Mouse (Mus musculus): ENCODE measurements around the gene Jph3. TPM values are rescaled to one million over a fixed set of nuclear protein-coding genes. Genes with fewer than 3 reads are reported as not detected.

Gene Jph3
- polyA plus RNA-seq, 1 experiment from 2014 or later, result 2.4 TPM

DNA sequence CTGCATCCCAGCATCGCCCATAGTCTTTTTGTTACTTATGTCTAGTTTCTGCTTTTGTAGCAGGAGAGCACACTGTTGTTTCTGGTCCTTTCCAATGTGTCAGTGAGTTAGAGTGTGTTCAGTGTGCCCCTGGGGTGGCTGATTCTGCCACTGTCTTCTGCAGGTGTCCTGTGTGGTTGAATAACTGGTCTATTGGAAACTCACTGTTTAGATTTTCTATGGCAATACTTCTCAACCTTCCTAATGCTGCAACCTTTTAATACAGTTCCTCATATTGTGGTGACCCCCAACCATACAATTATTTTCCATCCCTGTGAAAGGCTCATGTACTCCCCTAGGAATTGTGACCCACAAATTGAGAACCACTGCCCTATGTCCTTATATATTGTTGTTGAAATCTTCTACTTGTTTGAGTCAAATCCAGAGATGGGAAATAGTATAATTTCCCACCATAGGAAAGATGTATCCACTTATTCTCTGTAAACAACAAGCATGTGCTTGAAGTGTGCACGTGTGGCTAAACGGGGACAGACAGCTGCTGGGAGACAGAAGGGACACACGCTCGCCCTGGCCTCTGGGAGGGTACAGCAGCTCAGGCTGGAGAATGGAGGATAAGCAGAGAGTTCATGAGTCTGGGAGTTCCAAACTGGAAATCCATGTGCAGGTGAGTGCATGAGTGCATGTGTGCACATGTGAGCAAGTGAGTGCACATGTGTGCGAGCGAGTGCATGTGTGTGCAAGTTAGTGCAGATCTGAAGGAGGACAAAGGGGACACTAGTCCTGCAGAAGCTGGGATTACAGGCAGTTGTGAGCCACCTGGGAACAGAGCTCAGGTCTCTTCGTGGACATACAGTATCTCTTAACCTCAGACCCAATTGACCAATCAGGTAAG, 112.9 kb downstream of the Jph3 start:
- Histone ChIP-seq H3K4me2 (no peak overlapping the region), H3K27ac (no peak overlapping the region), H3K27me3 (no peaks in the 10 kb centered on the region), H3K9ac (no peak overlapping the region), H3K4me3 (no peak overlapping the region), H3K36me3 (no peaks in the 10 kb centered on the region), H3K9me3 (no peaks in the 10 kb centered on the region), H3K4me1 (no peaks in the 10 kb centered on the region)
- ATAC-seq (ENCODE audit: insufficient number of reproducible peaks, insufficient read depth, low FRiP score, low TSS enrichment, low read depth), result no peak
- 87% methylated on average over 8 of the region's 8 CpGs for WGBS

DNA sequence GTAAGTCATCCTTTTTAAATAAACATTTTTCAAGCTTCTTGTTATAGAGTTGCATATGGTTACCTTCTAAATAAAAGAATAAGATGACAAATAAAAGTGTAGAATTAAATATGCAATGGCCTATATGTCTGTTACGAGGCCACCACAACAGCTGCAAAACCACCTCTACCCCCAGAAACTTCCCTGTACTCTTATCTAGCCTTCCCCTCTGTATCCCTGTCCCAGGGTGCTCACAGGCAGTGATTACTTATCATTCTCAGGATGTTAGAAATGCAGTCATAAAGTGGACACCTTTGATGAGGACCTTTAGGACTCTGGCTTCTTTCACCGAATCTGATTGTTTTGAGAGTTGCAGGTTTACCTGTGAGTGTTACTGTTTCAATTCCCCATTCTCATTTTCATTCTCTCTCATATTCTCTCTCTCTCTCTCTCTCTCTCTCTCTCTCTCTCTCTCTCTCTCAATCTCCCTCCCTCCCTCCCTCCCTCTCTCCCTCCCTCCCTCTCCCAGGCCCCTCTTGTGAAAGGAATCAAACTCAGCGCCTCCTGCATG, 113.8 kb downstream of the Jph3 start:
- Histone ChIP-seq H3K4me1 (no peaks in the 10 kb centered on the region), H3K36me3 (no peaks in the 10 kb centered on the region), H3K4me3 (no peak overlapping the region), H3K4me2 (no peak overlapping the region), H3K27ac (no peak overlapping the region), H3K9me3 (no peaks in the 10 kb centered on the region), H3K9ac (no peak overlapping the region), H3K27me3 (no peaks in the 10 kb centered on the region)
- WGBS, result 85% methylated on average over 3 of the region's 3 CpGs
- ATAC-seq (ENCODE audit: insufficient number of reproducible peaks, insufficient read depth, low FRiP score, low TSS enrichment, low read depth), result no peak

Other genes with a start within 250 kb of the Jph3 start
- not detected in 2 replicates for gene 1700018B08Rik, start 185.3 kb upstream of the Jph3 start, polyA plus RNA-seq (2015; fragmentation: Nextera tagmentation; extraction: Ambion mirVana)
- gene Fbxo31, start 150.8 kb upstream of the Jph3 start, polyA plus RNA-seq (2015; fragmentation: Nextera tagmentation; extraction: Ambion mirVana), result 17.6 and 22.1 TPM in 2 replicates
- gene Map1lc3b, start 139.3 kb upstream of the Jph3 start, polyA plus RNA-seq (2015; fragmentation: Nextera tagmentation; extraction: Ambion mirVana), result 206 and 242 TPM in 2 replicates
- 19.4 and 19.9 TPM in 2 replicates for gene Zcchc14, start 76.7 kb upstream of the Jph3 start, polyA plus RNA-seq (2015; fragmentation: Nextera tagmentation; extraction: Ambion mirVana)
- 36.8 and 41.2 TPM in 2 replicates for gene Klhdc4, start 99.9 kb downstream of the Jph3 start, polyA plus RNA-seq (2015; fragmentation: Nextera tagmentation; extraction: Ambion mirVana)
- 16.1 and 18.3 TPM in 2 replicates for gene Slc7a5, start 178.1 kb downstream of the Jph3 start, polyA plus RNA-seq (2015; fragmentation: Nextera tagmentation; extraction: Ambion mirVana)
- not detected in 2 replicates for gene Car5a, start 215.3 kb downstream of the Jph3 start, polyA plus RNA-seq (2015; fragmentation: Nextera tagmentation; extraction: Ambion mirVana)
- gene Banp, start 220.1 kb downstream of the Jph3 start, polyA plus RNA-seq (2015; fragmentation: Nextera tagmentation; extraction: Ambion mirVana), result 42.6 and 49.4 TPM in 2 replicates

Data from embryonic facial prominence, embryonic 13.5 days (tissue).